Mouse (Mus musculus) B cell, adult 2 months (primary cell): ENCODE measurements around the gene Dusp27.
A peak's percentile ranks its signal among the peaks of the same experiment; 100 is the strongest.

Experiments used
- DNase-seq, 2 experiments: peaks; one replicate each; pipeline ENCODE4 v3.0.0; 2022

Dusp27 gene

DNA sequence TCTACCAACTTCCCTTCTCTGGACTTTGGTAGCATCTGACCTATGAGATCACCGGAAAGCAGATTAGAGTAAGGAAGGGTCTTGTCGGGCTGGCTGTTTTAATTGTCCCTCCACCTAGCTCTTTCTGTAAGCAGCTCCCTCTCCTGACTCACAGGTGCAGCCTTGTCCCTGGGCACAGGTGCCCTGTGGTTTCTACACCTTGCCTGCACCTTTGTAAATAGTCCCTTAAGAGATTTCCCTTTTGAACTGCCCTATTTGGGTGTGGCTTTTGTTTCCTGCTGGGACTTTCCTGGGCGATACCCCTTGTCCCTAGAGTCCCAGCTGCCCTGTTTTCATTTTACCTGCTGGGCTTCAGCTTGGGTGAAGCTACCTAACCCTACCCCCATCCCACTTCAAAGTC, 33.3 kb downstream of the Dusp27 start:
- no peak for DNase-seq

DNA sequence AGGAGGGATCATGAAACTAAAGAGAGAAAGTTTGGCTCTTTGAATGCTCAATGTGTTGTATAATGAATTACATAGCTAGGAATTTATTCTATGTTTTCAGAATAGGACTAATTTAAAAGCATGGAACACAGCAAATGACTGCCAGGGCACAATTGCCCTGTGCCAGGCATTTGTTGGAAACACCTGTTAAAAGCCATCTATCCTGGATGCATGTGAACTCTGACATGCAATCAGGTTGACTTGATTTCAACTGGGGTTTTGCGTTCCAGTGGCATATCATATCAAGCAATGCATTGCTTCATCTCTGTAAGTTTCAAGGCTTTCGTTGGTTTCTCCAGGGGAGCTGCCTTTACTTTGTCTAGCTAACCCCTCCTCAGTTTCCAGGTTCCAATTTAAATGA, 37.4 kb downstream of the Dusp27 start:
- no peak for DNase-seq

DNA sequence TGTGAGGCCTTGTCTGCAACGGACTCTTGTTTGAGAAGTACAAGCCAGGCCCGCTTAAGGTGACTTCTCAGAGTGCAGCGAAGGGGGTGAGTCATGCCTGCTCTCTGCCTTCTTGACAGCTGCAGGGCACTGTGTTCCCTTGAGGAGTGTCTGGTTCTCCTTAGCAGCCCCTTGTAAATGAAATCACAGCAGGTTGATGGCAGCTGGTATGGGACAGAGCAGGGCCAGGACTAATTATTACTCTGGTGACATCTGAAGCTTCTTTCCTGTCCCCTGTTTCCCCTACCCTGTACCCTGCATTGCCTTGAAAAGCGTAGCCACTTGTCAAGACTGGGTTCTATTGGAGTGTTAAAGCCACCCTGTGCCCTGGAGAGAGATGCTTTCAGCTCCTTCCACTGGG, 38.0 kb downstream of the Dusp27 start:
- no peak for DNase-seq

DNA sequence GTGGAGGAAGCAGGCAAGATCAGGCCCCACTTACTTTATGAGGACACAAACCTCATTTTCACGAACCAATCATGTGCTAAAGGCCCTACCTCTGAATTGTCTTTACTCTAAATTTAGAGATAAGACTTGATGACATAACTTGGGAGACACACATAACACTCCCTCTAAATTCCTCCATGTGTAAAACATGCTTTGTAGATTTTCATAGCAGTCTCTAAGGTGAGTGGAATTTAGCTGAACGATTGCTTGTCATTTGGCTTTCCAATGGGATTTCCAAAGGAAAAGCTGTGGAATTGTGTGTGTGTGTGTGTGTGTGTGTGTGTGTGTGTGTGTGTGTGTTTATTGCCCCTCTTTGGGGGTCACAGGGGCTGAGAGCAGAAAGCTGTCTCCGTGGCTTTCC, 38.4 kb downstream of the Dusp27 start:
- DNase-seq, result no peak

DNA sequence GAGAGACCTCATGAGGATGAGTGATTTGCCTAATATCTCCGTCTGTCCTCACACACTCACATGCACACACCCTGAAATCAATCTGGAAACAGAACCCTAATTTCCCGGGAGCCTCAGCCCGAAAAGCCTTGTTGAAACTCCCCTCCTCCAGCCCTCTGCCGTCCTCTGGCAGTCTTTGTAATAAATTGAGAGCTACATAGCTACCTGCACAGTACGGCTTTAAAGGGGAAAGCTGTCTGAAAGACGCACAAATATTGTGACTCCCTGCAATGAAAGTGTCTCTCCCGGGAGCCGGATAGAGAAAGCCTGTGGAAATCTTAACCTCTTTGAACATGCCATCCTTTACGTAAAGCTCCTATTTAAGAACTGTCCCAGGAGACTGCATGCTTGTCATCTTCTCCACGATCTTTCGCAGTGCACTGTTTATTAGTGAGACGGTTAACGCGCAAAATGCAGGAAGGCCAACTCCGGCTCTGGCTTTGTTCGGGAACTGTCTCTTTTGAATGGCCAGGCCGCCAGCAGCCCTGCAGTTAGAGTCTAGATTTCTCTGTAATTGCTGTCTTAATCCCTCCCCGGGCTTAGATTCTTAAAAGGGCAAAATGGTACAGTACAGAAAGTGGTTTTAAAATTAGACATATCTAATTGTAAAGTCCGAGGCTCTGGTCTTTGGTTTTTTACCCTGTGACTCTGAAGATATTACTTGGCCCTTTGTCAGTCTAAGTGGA, 39.1 kb downstream of the Dusp27 start:
- DNase-seq, result no peak

DNA sequence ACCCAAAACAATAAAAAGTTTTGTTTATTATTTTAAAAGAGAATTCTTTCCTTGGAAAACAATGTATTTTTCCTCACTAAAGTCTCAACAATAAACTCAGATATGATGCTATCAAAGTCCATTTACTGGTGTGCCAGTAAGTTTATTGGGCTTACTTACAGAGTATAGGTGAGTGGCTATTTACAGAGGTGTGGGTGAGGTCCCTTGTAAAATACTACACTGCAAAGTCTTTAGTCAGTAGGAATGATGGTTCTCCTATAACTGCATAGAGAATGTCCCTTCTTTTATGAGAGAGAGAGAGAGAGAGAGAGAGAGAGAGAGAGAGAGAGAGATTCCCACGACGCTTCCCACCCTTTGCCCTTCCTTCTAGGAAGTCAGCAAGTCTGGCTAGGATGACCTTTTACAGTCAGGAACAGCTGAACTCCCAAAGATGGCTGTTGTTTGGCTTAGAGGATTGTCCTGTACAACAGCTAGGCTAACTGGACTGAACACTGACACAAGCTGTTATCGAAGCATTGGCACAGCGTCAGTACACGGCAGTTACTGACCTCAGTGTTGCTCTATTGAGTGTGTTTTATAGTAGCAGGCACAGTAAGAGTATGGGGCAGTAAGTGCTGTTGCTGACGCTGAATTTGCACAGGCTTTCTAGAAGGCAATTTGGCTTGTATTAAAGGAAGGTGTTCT, 50.5 kb downstream of the Dusp27 start:
- no peak for DNase-seq

DNA sequence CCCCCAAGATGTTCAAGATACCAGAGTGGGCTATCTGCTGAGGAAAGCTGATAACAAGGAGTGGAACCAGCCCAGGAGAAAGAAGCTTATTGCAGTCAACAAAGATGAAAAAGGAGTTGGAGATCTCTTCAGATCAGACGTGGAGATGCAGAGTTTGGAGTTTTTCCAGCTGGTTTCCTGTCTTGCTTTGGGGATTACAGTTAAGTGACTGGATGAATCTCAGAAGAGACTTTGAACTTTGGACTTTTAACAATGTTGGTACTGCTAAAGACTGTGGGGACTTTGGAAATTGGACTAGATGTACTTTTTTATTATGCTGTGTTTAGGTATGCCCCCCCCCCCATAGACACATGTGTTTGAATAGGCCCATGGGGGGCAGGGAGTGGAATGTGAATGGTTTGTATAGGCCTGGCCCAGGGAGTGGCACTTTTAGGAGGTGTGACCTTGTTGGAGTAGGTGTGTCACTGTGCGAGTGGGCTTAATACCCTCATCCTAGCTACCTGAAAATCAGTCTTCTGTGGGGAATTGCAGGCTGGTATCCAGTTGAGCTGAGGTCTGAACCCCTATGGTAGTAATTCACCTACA, 59.8 kb downstream of the Dusp27 start:
- DNase-seq, result no peak

DNA sequence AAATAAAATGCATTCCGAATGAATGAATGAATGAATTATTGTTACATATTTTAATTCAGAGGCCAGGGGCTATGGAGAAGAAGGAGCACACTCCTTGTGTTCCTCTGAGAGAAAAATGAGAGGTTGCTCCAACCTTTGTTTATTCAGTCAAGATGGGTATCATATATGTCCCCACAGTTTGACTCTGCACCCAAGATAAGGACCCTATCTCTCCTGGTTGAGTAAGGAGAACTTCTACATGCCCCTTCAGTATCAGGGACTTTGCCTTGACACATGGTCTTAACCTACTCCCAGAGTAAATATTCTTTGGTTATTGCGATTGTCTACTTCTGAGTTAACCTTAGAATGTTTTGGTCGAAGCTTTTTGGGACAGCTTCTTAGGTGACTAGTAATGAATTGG, 63.9 kb downstream of the Dusp27 start:
- no peak for DNase-seq

DNA sequence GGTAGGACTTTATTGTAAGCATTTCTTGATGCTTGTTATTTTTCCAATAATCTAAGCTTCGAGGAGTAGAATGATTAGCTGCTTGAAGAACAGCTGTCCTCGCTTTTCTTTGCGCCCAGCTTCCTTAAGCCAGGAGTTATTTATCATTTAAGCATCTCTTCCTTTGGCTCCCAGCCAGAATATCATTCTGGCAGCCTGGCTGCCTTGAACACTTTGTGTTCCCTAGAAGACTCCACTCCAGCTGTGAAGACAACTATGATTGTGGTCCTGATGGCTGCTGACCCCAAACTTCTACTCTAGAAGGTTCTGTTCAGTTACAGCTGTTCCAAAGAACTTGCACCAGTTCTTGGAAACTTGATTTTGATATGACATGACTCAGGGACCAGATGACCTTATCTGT, 66.2 kb downstream of the Dusp27 start:
- no peak for DNase-seq

DNA sequence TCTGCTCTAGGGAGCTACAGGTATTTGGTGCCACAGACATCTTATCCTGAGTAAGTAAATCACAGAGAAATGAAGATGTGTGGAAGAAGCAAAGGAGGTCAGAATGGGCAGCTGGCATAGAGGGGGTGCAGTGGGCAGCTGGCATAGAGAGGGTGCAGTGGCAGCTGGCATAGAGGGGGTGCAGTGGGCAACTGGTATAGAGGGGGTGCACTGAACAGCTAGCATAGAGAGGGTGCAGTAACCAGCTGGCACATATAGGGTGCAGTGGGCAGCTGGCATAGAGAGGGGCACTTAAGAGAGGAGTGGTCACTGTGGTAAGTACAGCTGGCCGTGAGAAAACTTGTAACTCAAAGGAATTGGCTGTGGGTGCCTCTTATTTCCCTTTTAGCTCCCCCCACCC, 67.3 kb downstream of the Dusp27 start:
- no peak for DNase-seq

DNA sequence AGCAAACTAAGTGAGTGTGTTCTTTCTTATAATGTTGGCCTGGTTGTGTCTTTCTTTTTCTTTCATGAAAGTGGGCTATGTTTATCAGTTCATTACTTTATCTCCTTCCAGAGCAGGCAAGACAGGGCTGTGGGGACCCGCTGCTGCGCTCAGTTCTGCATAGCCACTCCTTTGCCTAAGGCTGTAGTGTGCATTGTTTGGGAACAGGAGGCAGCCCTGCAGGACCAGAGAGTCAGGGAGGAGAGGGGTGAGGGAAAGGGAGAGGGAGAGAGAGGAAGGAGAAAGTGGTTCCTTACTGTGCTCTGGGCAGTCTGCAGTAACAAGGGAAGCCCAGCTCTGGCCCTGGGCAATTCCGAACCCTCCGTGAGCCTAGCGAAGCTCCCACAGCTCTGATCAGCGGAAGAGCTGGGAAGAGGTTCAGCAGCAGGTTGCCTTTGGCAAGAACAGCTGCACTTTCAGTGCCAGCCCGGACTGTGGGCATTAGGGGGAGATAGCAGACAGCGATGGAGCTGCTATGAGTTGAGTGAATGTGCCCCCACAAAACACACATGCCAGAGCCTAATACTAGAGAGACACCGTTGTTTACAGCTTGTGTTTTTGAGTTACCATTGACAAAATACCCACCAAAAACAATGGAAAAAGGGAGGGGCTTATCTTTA, 71.5 kb downstream of the Dusp27 start:
- DNase-seq, result no peak

DNA sequence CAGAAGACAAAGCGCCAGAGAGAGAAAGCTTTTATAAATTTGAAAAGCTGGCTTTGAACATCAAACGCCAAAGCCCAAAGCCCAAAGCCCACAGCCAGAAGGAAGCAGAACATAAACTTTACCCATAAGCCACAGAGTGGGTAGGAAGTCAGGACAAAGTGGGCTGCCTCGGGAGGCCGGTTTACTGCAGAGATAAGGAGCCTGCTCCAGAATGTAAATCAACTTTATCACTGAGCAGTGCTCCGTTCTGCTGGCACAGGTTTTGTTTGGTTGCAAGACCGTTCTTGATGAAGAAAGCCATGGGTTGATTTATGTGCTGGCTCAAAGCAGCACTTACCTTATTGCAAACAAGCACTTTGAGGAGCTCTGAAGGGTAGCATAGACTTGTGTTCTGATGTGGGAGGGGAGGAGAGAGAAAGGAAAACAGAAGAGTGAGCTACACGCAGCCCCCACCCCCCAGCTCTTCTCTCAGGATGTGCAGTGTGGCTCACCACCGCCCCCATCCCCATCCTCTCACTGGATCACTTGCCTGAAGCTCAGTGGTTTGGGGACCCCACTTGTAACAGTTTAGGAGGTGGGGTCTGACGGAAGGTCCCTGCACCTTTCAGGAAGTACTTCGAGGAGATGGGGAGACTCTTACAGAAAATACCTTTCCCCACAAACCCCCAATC, 74.3 kb downstream of the Dusp27 start:
- no peak for DNase-seq

DNA sequence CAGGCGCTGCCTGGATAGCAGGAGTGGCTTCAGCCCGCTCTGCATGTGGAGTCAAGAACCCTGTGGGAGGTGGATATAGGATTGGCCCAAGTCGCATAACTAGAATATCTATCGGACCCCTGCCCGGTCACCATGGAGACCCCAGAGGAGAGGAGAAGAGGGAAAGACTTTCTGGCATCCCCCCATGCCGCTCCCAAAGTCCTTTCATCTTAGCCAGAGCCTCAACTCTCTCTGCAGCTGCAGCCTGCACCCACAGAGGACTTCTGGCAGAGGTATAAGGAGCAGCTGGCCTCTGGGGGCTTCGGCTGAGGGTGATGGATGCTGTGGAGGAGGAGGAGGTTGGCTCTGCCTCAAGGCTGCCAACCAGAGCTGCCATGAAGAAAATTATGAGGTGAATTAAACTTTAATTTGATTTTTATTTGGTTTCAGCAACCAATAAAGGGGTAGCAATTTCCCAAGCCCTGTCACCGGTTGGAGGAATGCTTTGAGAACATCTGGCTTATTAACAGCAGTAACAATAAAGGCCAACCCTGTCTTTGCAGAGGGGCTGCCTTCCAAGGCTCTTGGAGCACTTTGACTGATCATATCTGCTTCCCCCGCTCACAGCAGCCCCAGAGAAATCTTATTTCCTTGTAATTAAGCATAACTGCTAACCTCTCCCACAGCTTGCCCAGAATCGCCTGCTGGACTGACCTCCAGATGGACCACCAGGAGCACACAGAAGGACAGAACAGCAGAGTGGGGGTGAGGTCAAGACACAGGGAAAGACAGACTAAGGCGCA, 78.5 kb downstream of the Dusp27 start:
- DNase-seq, result peak in 1 of 2 experiments; percentile 4

DNA sequence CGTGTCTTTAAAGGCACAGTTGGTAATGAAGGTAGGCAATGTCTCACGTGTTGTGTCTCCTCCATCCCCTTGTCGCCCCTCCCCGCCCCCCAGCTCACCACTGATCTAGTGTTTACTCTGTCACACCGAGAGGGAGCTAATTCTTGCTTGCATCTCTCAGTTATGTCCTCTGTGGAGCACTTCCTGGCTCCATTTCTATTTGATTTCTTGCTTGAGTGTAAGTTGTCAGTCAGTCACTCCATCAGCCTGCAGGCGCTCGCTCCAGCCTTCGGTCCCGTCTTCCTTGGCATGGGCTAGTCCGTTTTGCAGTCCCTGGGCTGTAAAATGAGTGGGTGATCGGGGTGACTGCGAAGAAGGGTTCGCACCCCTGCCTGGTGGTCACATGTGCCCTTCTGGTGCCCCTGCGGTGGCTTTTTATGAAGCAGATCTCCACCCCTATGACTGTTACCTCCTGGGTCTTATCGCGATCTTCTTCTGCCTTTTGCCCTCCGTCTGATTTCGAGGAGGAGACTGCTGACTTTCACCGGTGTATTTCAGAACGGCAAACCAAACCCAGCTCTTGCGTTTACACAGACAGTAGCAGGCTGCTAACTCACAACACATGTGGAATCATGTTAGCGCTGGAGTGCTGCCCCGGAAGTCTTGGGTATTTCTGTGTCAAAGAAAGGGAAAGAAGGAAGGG, 79.4 kb downstream of the Dusp27 start:
- peak; percentile 42 to 48 for DNase-seq
